Mouse (Mus musculus) heart, embryonic 10.5 days (tissue): ENCODE measurements at regions not wholly inside any gene's neighbourhood (a gene's known extent, or its start where the extent isn't known, plus 50 kb on each side); places are given as distances from the start of the nearest gene placed in this dataset.
"Not testable (repeated sequence)": the region's sequence is repeated elsewhere in the genome, so short reads cannot be mapped to it uniquely, and the experiment has no call there.

ENCODE experiments used
- DNase-seq: peaks from one replicate; pipeline ENCODE4 v3.0.0-alpha.2; 2017; ENCODE audit warnings: low spot score
- H3K27ac ChIP-seq: fragments of 300-500 bp; sonication (generic); 2 replicates; pipeline ENCODE4 v1.5.1; 2016; ENCODE audit warnings: mild to moderate bottlenecking
- H3K27me3 ChIP-seq: fragments of 300-500 bp; sonication (generic); 2 replicates; pipeline ENCODE4 v1.6.1; 2016; ENCODE audit warnings: mild to moderate bottlenecking; ENCODE audit not compliant: poor library complexity, insufficient read depth, severe bottlenecking
- H3K36me3 ChIP-seq: fragments of 300-500 bp; sonication (generic); 2 replicates; pipeline ENCODE4 v1.6.1; 2016; ENCODE audit warnings: mild to moderate bottlenecking, moderate library complexity
- H3K4me1 ChIP-seq: fragments of 300-500 bp; sonication (generic); 2 replicates; pipeline ENCODE4 v1.6.1; 2016; ENCODE audit warnings: mild to moderate bottlenecking
- H3K4me3 ChIP-seq: fragments of 300-500 bp; sonication (generic); 2 replicates; pipeline ENCODE4 v1.5.1; 2016; ENCODE audit warnings: mild to moderate bottlenecking, moderate library complexity
- H3K9me3 ChIP-seq: fragments of 300-500 bp; sonication (generic); 2 replicates; pipeline ENCODE4 v1.6.1; 2016; ENCODE audit warnings: mild to moderate bottlenecking, moderate library complexity
- WGBS: fragments of 180-500 bp; shearing (Covaris S2); methylation state at CpG from one replicate; pipeline ENCODE4 v1.1.7; 2016; 5-methylcytosine and 5-hydroxymethylcytosine counted together

DNA sequence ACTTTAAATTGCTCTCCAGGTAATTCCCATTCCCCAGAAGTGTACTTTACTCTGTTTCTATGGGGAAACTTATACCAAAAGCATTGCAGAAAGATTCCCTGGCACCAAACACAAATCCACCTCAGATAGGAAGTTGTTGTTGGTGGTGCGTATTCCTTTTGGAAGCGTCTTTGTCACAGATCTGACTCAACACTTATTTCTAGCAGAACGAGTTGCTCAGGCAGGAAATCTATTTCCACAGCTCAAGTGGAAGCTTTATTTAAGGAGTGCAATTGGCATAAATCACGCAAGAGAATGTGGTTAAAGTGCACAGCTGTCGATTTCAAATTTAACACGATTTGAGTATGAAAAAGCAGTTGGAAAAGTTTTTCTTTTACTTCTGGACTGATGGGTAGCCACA is 436.9 kb upstream of the Ghitm start:
- Histone ChIP-seq H3K36me3 (no peaks in the 10 kb centered on the region), H3K9me3 (no peaks in the 10 kb centered on the region), H3K4me1 (no peaks in the 10 kb centered on the region), H3K4me3 (no peak overlapping the region), H3K27ac (no peak overlapping the region), H3K27me3 (no peaks in the 10 kb centered on the region)
- 77% methylated on average over 6 of the region's 6 CpGs for WGBS
- no peak for DNase-seq

- no peaks in the 10 kb centered on the region for H3K36me3 ChIP-seq
- H3K27ac ChIP-seq: no peak overlapping the region
- 77% methylated on average over 5 of the region's 5 CpGs for WGBS
- no peaks in the 10 kb centered on the region for H3K9me3 ChIP-seq
- DNase-seq: no peak
- H3K27me3 ChIP-seq: no peaks in the 10 kb centered on the region
- no peak overlapping the region for H3K4me3 ChIP-seq
- no peaks in the 10 kb centered on the region for H3K4me1 ChIP-seq
These were observed 423.2 kb upstream of the Ghitm start for GRCm38 (mm10) chr14:37558258-37558657.

- Histone ChIP-seq H3K27me3 (no peaks in the 10 kb centered on the region), H3K9me3 (no peaks in the 10 kb centered on the region), H3K36me3 (no peaks in the 10 kb centered on the region), H3K27ac (no peak overlapping the region), H3K4me1 (no peaks in the 10 kb centered on the region), H3K4me3 (no peak overlapping the region)
- DNase-seq: no peak
These were observed 388.5 kb upstream of the Ghitm start for GRCm38 (mm10) chr14:37523616-37524015.

DNA sequence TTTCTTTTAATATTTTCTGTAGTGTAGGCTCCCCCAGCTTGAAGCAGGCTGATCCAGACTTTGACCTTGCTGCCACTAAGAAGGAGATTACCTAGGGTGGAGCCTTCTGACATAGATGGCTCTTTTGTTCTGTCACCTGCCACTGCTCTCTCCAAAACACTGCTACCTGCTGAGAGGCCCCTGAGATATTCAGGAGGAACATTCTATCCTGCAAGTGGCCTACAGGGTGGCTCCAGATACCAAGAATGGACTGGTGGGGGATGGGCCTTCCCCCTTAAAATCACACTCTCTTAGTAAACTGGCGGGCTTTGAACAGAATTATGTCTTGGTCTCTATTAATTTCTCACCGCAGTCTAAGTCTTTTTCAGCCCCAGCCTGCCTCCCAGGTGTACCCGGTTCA is 385.6 kb upstream of the Ghitm start:
- H3K9me3 ChIP-seq, H3K4me3 ChIP-seq, H3K27ac ChIP-seq, H3K36me3 ChIP-seq, H3K4me1 ChIP-seq, DNase-seq, H3K27me3 ChIP-seq: not testable (repeated sequence)
- WGBS: 71% methylated on average over 3 of the region's 3 CpGs

DNA sequence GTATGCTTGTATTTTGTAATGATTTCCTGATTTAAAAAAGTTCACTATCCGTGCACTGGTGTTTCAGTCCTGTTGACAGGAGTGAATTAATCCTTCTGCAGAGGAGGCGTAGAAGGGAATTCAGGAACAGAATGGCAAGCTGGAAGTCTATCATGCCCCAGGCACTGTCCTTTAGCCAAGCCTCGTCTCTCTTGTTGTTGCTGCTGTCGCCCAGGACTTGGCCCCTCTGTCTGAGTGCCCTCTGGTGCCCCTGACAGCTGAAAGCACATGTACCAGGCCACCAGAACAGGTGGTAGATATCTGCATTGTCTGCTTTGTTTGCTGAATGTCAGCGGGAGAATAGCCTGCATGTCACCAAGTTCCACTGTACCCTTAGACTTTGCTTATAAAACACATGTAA is 370.2 kb upstream of the Ghitm start:
- Histone ChIP-seq H3K36me3 (no peaks in the 10 kb centered on the region), H3K4me3 (no peak overlapping the region), H3K4me1 (no peaks in the 10 kb centered on the region), H3K27ac (no peak overlapping the region), H3K27me3 (no peaks in the 10 kb centered on the region), H3K9me3 (no peaks in the 10 kb centered on the region)
- DNase-seq: no peak
- 73% methylated on average over 5 of the region's 5 CpGs for WGBS

DNA sequence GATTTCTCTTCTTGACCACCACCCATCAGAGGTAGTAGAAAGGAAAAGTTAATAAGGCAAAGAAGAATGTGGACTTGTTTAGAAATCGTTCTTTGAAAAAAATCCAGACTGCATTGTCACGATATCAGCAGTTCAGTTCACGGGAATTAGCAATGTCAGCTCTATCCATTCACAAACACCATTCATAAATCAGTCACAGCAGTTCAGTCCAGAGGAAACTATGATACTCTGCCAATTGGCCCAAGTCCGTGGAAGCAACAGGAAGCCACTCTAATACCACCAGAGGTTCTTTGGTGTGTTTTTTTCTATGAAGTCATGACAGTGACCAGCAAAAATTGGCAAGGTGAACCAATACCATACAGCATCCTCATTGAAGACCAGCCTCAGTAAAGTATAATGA is 355.6 kb upstream of the Ghitm start:
- Histone ChIP-seq H3K27me3 (no peaks in the 10 kb centered on the region), H3K4me1 (no peaks in the 10 kb centered on the region), H3K9me3 (no peaks in the 10 kb centered on the region), H3K4me3 (no peak overlapping the region), H3K27ac (no peak overlapping the region), H3K36me3 (no peaks in the 10 kb centered on the region)
- no peak for DNase-seq
- 73% methylated on average over 4 of the region's 4 CpGs for WGBS

DNA sequence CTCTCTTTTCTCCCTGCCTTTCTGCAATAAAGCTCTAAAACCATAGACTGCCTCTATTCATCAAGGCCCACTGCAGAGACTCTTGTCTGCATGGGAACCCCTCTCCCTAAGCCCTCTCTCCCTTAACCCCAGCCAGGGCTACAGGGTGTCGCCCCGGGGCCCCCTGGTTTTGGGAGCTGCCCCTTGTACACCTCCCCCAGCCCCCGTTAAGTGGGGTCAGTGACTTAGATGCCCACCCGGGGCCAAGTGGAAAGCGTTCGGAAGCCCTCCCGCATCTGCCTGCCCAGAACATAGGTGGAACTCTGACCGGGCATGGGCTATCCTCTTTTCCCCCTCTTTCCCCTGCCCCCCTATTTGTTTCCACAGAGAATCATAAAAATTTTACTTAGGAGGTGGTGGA is 350.2 kb upstream of the Ghitm start:
- 90% methylated on average over 8 of the region's 8 CpGs for WGBS
- no peak for DNase-seq
- Histone ChIP-seq H3K9me3 (no peaks in the 10 kb centered on the region), H3K27me3 (no peaks in the 10 kb centered on the region), H3K4me3 (no peak overlapping the region), H3K4me1 (no peaks in the 10 kb centered on the region), H3K36me3 (no peaks in the 10 kb centered on the region), H3K27ac (no peak overlapping the region)

DNA sequence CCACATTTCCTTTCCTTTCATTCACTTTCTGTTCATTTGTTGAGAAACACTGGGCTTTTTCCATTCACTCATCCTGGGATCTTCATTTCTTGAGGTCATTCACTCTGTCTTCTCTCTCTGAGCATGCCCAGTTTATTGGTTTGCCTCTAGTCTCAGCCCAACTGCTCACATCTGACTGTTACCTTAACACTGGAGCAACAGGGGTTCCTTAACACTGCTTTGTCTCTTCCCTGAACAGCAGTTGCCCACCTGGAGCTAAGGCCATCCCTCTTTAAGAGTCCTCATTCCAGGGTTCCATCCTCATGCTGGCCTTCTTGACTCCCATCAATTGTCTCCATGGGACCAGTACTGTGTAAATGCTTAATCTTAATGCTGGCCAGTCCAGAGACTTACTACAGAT is 342.5 kb upstream of the Ghitm start:
- Histone ChIP-seq H3K27ac (no peak overlapping the region), H3K27me3 (no peaks in the 10 kb centered on the region), H3K4me1 (no peaks in the 10 kb centered on the region), H3K36me3 (no peaks in the 10 kb centered on the region), H3K4me3 (no peak overlapping the region), H3K9me3 (no peaks in the 10 kb centered on the region)
- DNase-seq: no peak

DNA sequence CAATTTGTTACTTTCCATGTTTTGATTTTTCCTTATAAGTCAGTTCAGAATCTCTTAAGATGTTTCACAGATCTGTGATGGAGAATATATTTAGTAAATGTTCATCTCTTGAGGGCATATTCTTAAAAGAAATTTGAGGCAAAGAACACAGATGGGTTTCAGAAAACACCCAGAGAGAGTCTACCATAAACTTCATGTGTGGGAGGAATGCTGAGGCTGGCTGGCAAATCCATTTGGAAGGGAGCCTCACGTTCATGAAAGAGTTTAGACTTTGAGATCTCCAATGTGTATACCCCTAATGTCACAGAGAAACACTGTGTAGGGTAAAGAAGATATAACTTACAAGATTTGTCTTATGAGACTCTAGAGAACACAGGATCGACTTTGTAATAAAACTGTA is 333.6 kb upstream of the Ghitm start:
- no peaks in the 10 kb centered on the region for H3K27me3 ChIP-seq
- no peak overlapping the region for H3K4me3 ChIP-seq
- H3K36me3 ChIP-seq: no peaks in the 10 kb centered on the region
- no peak overlapping the region for H3K27ac ChIP-seq
- DNase-seq: no peak
- 60% methylated on average over 2 of the region's 2 CpGs for whole genome bisulfite sequencing
- H3K4me1 ChIP-seq: no peaks in the 10 kb centered on the region
- H3K9me3 ChIP-seq: no peaks in the 10 kb centered on the region

DNA sequence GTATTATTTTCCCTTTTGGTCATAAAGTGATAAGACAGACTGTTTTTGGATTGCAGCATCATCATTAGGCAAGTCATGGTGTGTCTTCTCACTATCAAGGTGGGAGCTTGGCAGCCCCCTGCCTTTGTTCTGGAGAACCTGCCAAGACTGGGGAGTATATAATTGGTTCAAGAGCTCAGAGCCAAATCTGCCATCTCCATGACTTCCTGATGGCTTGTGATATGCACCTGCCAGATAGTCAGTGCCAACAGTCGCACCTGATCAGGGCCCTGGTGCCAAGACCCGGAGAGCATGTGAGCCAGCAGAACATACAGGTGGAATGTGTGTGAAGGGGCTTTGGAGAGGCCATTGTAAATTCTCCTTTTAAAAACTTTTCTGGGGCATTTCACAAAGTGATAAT is 305.8 kb upstream of the Ghitm start:
- H3K4me3 ChIP-seq: no peak overlapping the region
- no peaks in the 10 kb centered on the region for H3K4me1 ChIP-seq
- no peak for DNase-seq
- no peak overlapping the region for H3K27ac ChIP-seq
- H3K27me3 ChIP-seq: no peaks in the 10 kb centered on the region
- H3K9me3 ChIP-seq: no peaks in the 10 kb centered on the region
- no peaks in the 10 kb centered on the region for H3K36me3 ChIP-seq
- 76% methylated on average over 2 of the region's 2 CpGs for WGBS

- Histone ChIP-seq H3K27ac (no peak overlapping the region), H3K9me3 (no peaks in the 10 kb centered on the region), H3K36me3 (no peaks in the 10 kb centered on the region), H3K4me3 (no peak overlapping the region), H3K4me1 (no peaks in the 10 kb centered on the region), H3K27me3 (no peaks in the 10 kb centered on the region)
- 77% methylated on average over 1 of the region's 1 CpGs for WGBS
- no peak for DNase-seq
These were observed 295.6 kb upstream of the Ghitm start for GRCm38 (mm10) chr14:37430656-37431055.

GRCm38 (mm10) chr14:37425506-37425905 is 290.4 kb upstream of the Ghitm start:
- H3K4me3 ChIP-seq: no peak overlapping the region
- H3K27me3 ChIP-seq: no peaks in the 10 kb centered on the region
- no peaks in the 10 kb centered on the region for H3K4me1 ChIP-seq
- H3K36me3 ChIP-seq: no peaks in the 10 kb centered on the region
- DNase-seq: no peak
- no peaks in the 10 kb centered on the region for H3K9me3 ChIP-seq
- no peak overlapping the region for H3K27ac ChIP-seq

GRCm38 (mm10) chr14:37421566-37421965 is 286.5 kb upstream of the Ghitm start:
- 62% methylated on average over 2 of the region's 2 CpGs for WGBS
- H3K4me1 ChIP-seq: no peaks in the 10 kb centered on the region
- no peaks in the 10 kb centered on the region for H3K27me3 ChIP-seq
- DNase-seq: no peak
- no peak overlapping the region for H3K27ac ChIP-seq
- H3K9me3 ChIP-seq: no peaks in the 10 kb centered on the region
- H3K4me3 ChIP-seq: no peak overlapping the region
- no peaks in the 10 kb centered on the region for H3K36me3 ChIP-seq

DNA sequence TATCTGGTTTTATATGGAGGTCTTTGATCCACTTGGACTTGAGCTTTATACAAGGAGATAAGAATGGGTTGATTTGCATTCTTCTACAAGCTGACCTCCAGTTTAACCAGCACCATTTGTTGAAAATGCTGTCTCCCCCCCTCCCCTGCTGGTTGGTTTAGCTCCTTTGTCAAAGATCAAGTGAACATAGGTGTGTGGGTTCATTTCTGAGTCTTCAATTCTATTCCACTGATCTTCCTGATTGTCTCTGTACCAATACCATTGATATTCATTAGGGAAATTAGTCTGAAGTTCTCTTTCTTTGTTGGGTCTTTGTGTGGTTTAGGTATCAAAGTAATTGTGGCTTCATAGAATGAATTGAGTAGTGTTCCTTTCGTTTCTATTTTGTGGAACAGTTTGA is 277.5 kb upstream of the Ghitm start:
- H3K27me3 ChIP-seq, H3K27ac ChIP-seq, H3K4me3 ChIP-seq, H3K4me1 ChIP-seq, H3K36me3 ChIP-seq, DNase-seq, H3K9me3 ChIP-seq: not testable (repeated sequence)
- WGBS: 47% methylated on average over 1 of the region's 1 CpGs

DNA sequence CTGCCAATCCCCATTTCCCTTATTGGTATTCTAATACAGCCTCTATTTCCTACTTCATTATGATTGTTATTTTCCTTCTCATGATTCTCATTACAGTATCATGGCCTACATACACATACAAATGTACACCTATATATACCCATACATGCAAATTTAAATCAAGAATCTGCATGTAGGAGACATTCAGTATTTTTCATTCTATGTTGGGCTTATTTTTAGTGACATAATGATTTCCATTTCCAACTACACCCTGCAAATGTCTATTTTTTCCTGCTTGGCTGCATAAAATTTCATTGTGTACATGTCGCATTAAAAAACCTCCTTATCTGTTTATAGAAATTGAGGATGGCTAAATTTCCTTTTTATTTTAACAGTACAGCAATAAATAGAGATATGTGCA is 236.9 kb upstream of the Ghitm start:
- Histone ChIP-seq H3K4me1 (no peaks in the 10 kb centered on the region), H3K36me3 (no peaks in the 10 kb centered on the region), H3K27me3 (no peaks in the 10 kb centered on the region), H3K9me3 (no peaks in the 10 kb centered on the region), H3K27ac (no peak overlapping the region), H3K4me3 (no peak overlapping the region)
- WGBS: 82% methylated on average over 1 of the region's 1 CpGs
- DNase-seq: no peak
